Mouse (Mus musculus) spleen, adult 2 months (tissue): ENCODE results near the gene Clhc1.

ENCODE experiments used
- CTCF ChIP-seq: fragments of 200-500 bp; IDR thresholded peaks from 2 replicates; pipeline ENCODE4 v1.5.1; 2011; ENCODE audit warnings: mild to moderate bottlenecking, inconsistent platforms; ENCODE audit not compliant: insufficient read depth, insufficient read length, insufficient replicate concordance; ENCODE audit errors: extremely low read depth
- POLR2A ChIP-seq: fragments of 200-500 bp; IDR thresholded peaks from 2 replicates; pipeline ENCODE4 v1.6.1; 2011; ENCODE audit warnings: low read depth, low read length, inconsistent platforms

GRCm38 (mm10) chr11:29525988-29526794 is 21.6 kb upstream of the Clhc1 start, which contains the start of gene Mtif2:
- TF ChIP-seq POLR2A (peak; percentile 64), CTCF (no peak)
